Mouse (Mus musculus) lung, postnatal 25 days (tissue): ENCODE results near the gene Asic1.
A peak's percentile ranks its signal among the peaks of the same experiment; 100 is the strongest.

Experiments used
- DNase-seq: peaks from one replicate; pipeline ENCODE4 v3.0.0; 2022; ENCODE audit warnings: low spot score

Asic1 gene

DNA sequence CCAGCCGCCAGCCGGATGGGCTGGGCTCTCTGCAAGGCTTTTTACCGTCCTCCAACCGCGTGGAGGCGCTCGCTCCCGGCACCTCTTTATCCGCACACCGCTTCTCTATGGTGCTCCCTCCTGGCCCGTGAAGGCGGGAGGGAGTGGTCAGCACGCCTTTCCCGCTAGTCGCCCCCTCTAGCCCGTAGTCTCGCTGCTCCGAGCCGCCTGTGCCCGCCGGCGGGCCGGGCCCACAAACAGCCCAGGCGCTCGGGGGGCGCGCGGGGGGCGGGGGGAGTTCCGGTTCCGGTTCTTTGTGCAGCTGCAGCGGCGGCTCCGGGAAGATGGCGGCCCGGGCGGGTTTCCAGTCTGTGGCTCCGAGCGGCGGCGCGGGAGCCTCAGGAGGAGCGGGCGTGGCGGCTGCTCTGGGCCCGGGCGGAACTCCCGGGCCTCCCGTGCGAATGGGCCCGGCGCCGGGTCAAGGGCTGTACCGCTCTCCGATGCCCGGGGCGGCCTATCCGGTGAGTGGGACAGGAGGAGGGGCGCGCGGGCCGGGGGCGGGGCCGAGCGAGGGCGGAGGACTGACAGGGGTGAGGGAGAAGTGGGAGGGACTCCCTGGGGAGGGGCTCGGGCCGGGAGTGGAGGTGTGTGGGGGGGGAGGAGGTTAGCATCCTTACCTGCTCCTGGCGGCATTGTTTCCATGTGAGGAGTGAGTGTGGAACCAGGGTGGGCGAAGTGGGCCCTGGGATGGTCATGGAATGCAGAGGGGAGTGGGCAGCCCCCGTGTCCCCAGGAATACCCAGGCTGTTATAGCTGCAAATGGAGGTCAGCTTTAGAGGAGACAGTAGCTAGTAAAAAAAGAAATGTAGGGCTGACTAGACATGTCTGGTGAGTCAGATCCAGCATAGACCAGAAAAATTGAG, 32.1 kb downstream of the Asic1 start, which contains the start of gene Smarcd1:
Gene Smarcd1 (plus strand): TSS at position 131 of the 902 bp plus-strand sequence.
- peak; percentile 95 for DNase-seq

DNA sequence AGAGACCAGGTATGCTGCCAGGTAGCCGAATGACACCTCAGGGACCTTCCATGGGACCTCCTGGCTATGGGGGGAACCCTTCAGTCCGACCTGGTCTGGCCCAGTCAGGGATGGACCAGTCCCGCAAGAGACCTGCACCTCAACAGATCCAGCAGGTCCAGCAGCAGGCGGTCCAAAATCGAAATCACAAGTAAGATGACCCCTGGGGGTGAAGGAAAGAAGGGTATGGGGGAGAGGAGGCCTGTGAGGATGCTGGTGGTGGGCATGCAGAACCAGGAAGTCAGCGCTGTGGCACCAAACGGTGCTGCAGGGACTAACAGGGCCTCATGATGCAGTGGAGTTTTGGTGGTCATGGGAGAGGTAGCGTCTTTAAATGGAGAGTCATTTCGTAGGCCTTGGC, 32.9 kb downstream of the Asic1 start:
- no peak for DNase-seq

DNA sequence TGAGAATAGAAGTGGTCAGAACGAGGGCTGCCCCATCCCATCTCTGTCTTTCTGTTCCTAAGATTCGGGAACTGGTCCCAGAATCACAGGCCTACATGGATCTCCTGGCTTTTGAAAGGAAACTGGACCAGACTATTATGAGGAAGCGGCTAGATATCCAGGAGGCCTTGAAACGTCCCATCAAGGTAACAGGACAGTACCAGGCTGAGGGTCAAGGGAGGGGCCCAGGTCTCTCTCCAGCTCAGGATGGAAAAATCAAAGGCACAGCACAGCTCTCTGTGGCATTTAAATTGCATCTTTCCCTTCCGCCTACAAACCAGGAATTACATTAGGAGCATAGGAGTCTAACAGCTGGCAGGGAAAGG, 33.5 kb downstream of the Asic1 start:
- DNase-seq = no peak

DNA sequence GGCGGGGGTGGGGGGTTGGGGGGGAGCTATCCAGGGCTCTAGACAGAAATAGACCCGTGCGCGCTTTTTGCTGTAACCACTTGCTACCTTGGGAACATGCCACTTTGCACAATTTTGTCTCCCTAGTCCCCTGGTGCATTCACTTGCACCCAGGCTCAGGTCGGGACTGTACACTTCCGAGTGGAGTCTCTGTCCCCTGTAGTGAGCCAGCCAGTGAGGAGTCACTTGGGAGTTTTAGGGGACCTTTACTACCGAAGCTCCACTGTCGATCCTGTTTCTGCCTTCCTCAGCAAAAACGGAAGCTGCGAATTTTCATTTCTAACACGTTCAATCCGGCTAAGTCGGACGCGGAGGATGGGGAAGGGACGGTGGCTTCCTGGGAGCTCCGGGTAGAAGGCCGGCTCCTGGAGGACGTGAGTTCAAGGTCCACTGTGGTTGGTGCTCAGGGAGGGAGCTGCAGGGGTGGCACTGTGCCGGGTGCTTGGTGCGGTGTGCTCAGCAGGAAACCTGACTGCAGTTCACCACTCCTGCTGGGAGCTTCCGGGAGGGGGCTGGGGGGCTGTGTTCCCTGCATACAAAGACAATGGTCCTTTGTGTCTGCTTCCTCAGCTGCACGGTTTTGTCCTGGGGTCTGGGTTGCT, 34.0 kb downstream of the Asic1 start:
- no peak for DNase-seq

DNA sequence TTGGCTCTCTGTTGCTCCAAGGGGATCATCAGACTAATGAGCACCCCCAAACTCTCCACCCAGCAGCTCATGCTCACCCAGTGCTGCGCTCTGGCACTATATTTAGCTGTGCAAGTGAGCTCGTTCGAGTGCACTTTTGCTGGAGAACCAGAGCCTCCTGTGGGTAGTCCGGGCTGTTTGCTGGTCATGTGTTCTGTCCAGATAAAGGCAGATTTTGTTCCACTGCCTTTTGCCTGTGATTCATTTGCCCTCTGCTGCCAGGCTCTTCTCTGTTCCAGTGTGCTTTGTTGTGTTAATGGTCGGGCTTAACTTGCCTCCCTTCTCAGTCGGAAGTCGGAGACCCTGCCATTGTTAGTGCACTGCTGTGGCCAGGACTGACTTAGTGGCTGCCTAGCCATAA, 34.7 kb downstream of the Asic1 start:
- DNase-seq = no peak

DNA sequence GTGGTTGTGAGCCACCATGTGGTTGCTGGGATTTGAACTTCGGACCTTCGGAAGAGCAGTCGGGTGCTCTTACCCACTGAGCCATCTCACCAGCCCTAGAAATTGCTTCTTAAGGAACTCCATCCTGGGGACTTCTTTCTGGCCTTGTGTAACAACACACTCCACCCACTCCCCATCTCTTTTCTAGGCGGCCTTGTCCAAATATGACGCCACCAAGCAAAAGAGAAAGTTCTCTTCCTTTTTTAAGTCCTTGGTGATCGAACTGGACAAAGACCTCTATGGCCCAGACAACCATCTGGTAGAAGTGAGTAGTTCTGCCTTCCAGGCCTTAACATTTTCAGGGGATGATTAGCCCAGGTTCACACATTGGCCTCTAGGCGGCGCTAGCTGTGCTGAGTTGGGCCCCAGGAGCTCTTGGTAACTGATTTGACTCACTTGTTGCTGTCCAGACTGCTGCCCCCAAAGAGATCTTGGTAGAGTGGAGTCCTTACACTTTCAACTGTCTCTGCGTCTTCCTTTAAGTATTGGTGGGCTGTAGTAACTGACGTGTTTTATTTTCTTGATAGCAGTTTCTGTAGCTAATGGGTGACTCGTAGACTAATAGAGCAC, 35.4 kb downstream of the Asic1 start, which contains the start of gene Gm17349:
Gene Gm17349 (minus strand): TSS at position 51 of the 609 bp plus-strand sequence.
- DNase-seq = peak; percentile 44

DNA sequence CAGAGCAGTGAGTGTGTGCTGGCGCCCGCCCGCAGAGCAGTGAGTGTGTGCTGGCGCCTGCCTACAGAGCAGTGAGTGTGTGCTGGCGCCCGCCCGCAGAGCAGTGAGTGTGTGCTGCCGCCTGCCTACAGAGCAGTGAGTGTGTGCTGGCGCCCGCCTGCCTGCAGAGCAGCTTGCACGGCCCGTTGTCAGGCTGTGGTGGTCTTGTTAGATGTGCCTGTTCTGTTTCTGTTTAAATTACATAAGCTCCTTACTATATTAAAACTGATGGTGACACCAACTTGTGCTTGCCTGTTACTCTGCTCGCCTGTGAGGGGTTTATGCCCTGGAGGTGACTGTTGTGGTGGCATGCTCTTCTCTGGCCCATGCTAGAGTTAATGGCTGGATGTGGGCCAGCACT, 38.0 kb downstream of the Asic1 start:
- no peak for DNase-seq

DNA sequence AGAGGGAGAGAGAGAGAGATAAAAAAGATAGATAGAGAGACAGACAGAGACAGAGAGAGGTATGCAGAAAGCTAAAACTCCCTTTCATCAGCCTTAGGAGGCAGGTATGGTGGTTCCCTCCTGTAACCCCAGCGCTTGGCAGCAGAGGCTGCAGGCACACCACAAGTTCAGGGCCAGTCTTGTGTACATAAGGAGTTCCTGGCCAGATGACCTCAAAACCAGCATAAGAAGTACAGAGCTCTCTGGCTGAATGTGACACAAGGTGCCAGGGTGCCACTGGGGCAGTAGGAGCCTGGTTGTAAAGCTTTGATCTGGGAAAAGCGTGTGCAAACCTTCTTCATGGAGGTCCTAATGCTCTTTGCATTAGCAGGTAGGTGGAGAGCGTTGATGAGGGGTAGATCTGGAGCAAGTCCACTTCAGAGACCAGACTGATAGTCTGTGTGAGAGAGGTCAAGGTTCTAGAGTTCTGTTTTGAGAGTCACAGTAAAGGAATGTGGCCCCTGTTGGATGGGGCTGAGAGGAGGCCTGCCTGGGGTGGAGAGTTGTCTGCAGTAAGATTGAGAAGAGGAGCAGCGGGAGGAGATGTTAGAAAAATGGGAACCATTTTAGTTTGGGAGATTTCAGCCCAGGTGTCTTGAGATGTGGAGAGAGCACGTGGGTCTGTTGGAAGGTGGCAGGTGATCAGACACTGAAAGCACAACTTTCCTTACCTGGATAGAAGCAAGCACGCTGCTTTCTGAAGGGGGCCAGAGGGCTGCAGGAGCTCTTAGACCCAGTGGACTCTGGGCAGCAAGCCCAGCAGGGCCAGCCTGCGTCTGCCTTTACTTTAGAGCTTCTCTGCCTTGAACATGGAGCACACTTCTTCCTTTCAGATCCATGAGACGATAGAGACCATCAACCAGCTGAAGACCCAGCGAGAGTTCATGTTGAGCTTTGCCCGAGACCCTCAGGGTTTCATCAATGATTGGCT, 40.3 kb downstream of the Asic1 start:
- DNase-seq = no peak

DNA sequence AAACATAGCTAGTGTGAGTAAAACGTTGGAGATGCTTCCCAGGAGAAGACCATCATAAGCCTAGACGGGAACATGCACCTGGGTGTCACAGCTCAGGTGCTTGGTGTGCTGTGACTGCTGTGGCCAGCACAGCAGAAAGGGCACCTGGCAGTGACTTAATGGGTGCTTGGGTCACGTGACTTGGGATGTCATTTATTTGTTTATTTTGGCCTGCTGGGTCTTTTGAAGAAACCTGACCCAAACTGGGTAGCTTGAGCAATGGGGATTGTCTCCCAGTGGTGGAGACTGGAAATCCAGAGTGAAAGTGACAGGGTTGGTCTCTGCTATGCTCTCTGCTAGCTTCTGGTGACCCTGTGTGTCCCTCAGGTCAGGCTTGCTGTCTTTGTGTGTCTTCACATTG, 41.3 kb downstream of the Asic1 start:
- no peak for DNase-seq

DNA sequence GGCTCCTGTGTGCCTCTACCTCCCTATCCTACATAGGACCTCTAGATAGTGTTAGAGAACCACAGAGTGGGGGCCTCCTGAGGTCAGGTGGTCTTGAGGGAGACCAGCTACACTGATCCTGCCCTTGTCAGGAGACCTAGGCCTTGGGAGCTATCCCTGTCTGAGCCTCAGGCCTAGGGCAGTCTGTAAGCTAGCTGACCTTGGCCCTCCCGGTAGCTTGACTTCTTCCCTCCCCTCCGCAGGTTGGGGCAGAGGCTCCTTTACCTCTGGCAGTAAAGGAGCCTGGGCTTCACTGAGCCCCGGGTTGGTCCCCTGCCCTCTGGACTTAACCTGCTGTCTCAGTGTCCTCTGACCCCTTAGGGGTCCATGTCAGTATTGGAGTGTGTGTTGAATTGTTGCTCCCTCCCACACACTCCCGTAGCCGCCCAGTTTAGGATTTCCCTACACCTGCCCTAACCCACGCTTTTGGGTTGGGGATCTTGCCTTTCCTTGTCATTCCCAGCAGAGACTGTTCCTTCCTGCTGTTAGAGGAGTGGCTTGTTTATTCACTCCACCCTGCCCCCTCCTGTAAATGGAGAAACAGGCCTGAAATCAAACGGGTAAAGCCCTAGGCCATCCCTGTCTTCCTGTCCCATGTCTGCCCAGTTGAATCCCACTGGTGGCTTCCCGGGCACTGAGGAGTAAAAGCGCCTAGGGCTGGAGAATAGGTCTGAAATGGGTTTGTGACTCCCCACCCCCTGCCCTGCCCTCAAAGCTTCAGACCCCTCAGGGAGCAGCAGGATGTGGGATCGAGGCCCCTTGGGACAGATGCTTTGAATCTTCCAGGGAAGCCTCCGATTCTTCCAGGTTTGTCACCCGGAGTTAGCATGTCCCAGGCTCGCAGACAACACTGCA, 42.7 kb downstream of the Asic1 start:
- no peak for DNase-seq

DNA sequence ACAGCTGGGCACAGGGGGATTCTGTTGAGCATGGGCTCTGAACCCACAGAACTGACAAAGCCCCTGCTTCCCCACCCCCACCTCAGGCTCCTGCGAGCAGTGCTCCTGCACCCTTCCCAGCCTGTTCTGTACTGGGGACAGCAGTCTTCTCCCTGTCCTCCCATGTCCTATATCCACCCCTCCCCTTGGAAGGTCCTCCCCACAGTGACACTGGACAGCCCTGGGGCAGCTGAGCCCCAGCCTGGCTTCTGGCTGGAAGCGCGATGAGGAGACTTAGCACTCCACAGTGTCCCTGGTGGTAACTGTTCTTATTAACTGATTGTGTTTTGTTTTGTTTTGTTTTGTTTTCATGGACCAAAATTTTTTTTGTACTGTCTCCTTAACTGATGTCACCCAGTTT, 43.4 kb downstream of the Asic1 start:
- DNase-seq = no peak

DNA sequence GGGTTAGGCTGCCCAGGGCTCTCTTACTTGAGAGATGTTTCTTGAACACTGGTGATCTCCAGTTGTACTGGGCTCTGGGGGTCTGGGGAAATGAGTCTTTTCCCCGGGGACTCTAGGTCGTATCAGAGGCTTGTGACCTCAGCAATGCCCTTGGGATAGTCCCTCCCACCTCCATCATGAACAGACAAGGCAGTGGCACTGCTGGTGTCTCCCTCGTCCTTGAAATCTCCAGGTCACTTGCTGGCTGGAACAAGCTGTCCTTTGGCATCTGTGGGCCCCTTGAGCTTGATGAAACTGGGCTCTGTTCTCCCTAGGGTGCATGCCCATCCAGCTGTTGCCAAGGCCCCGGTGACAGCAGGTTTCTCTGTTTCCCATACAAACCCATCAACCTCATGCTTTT, 44.0 kb downstream of the Asic1 start:
- DNase-seq = no peak

DNA sequence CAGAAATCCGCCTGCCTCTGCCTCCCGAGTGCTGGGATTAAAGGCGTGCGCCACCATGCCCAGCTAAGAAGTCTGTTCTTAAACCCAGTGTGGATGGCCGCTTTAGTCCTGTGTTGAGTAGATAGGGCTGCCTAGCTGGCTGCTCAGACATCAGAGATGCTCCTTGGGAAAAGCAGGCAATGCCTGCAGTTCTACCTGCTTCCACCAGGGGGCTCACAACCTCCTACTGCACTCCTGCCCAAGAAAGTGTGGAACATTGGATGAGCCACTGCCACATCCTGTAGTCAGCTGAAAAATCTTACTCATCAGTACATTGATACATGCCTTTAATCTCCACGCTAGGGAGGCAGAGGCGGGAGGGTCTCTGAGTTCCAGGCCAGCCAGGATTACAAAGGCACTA, 44.7 kb downstream of the Asic1 start:
- peak; percentile 78 for DNase-seq

DNA sequence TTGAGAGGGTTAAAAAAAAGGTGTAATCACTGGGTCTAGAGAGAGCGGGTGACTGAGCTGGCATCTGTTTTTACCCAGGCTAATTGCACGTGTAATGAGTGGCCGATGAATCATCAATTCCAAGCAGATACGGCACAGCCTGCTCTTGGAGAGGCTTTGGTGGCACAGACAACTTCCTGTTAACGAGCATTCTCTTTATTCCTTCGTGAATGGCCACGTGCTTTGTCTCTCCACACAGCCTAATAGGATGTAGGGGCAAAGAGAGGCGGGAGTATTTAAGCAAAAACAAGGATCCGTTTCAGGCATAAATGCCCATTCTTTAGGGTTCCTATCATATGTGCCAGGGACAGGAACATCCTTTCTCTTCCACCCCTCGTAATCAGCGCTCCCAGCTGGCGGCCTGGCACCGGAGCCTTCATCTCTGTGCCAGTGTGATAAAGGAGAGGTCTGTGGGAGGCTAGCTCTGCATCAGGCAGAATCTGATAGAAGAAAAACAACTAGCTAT, 45.2 kb downstream of the Asic1 start:
- DNase-seq = no peak

DNA sequence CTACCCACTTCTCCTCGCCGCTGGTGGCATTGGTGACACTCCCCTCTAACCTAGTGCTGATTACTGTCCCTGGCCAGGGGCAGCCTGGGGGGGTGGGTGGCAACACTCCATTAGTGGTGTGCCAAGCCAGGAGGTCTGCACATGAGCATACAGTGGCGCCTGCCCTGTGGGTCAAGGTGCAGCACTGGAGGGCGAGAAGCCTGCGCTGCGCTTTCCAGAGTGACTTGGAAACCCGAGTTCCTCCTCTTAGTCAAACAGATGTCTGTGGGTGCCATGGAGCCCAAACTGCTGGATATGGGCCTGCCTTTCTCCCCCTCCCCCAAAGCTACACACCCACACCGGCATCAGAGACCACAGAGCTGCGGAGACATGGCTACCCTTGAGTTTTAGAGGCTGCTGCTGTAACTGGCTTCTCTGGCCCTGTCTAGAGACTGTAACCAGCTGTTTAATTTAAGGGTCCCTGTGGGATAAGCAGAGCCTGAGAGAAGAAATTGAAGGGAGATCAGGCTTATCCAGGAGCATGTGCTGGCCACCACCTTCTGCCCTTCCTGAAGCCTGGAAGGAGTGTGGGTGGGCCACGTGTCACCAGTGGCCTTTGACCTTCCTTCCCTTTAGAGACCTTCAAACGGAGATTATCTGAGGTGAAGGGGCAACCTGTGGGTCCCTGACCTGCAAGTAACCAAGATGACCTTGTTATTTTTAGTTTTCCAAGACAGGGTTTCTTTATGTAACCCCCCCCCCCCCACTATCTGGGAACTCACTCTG, 46.0 kb downstream of the Asic1 start:
- DNase-seq = no peak

DNA sequence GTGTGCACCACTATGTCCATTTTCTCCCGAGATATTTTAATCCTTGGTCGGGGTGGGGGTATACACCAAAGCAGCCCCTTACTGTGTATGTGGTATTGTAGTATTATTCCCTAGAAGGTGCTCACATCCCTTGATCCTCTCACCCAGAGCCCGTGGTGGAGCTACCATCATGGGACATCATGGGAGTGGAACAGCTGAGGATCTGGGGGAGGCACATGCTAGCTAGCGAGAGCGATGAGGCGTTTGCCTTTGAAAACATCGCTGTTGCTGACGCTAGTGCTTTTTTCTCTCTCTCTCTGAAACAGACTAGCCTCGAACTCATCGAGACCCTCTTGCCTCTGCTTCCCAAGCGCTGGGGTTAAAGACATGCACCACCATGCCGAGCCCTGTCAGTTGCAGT, 46.6 kb downstream of the Asic1 start:
- DNase-seq = no peak

DNA sequence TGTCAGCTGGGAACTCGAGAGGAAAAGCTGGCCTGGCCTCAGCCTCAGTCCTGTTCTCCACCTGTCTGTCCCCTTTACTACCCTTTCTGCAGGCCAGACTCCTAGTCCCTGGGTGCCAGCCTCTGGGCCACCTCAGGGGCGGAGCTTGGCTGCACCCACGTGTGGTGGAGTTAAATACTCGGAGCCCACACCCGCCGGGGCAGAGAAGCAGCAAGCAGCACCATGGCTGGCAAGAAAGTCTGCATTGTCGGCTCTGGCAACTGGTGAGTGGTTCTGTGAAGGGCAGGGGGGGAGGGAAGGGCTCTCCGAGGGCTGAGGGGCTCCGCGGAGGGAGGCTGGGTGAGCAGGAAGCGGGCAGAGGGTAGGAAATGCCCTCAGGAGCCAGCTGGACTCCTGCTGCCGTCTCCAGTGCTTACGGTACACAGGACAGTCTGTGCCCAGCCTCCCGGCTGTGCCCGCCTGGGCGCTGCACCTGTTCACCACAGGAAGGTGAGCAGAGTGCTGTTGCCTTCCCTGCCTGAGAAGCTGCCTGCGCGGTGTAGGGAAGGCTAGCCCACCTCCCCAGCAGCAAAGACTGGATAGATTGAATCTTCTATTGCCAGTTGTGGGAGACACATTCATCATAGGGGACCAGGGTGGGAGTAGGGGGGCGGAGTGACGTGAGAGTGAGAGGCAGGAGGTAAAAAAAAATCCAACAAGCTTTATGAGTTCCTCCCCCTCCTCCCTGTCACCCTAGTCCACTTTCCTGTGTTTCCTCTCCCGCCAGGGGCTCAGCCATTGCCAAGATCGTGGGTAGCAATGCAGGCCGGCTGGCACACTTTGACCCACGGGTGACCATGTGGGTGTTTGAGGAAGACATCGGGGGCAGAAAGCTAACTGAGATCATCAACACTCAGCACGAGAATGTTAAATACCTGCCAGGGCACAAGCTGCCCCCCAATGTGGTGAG, 47.5 kb downstream of the Asic1 start, which contains the start of gene Gpd1:
Gene Gpd1 (plus strand): TSS at position 130 of the 949 bp plus-strand sequence.
- DNase-seq = peak; percentile 57

DNA sequence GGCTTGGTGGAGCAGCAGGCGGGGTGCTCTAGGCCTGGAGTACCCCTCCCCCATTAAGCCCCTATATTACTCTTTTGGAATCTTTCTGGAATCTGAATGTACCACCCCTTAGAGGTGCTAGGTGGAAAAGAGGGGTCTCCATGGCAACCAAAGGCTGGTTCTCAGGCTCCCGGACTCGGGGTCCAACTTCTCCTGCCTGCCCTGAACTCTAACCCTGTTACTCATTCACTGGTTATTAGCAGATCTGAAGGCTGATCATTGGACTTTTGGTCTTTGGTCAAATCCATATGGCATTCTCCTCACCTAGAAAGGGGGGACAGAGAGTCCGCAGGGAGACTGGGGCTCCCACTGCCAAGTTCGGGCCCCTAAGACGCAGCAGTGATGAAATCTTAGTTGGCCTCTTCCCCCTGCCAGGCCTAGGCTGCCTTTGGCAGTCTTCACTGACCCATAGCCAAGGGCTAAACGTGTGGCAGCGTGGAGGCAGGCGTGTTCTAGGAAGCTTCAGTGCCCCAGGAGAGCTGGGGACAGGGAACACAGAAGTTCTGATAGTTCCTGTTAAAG, 48.4 kb downstream of the Asic1 start:
- no peak for DNase-seq
